Mouse (Mus musculus): ENCODE data around the gene Ubp1.

GRCm38 (mm10) chr9:113982883-113983670, 52.3 kb downstream of the Ubp1 start:
- TF ChIP-seq POLR2A (IDR thresholded peaks at IDR 0.05; ENCODE audit: control insufficient read depth, low read depth, low read length) (no peak), CTCF (IDR thresholded peaks at IDR 0.05; ENCODE audit: control insufficient read depth, insufficient read depth, insufficient replicate concordance, low read depth, low read length) (no peak)

Data from testis, adult 2 months (tissue).